Mouse (Mus musculus) C3H10T1/2 (cell line): ENCODE measurements around the gene Rgs3. TPM values are rescaled to one million over a fixed set of nuclear protein-coding genes. Genes with fewer than 3 reads are reported as not detected.

Experiments used
- polyA plus RNA-seq, 2 experiments: library from polyadenylated mRNA; unstranded; fragments of >200 nt; fragmentation: generic; extraction: Trizol; gene quantifications; one replicate each; pipeline ENCODE4 v1.2.1; 2012; ENCODE audit warnings: missing spikeins in 2 of 2

Rgs3 gene
- polyA plus RNA-seq: 10 to 100 TPM; 24.2 to 87.0 TPM

GRCm38 (mm10) chr4:62559797-62560329, at the start of gene Rgs3:
TSS of gene Rgs3 (plus strand) at chr4:62559847.

GRCm38 (mm10) chr4:62519849-62520233, 39.8 kb upstream of the Rgs3 start, which contains the start of gene Alad:
TSS of gene Alad (minus strand) at chr4:62519918.

DNA sequence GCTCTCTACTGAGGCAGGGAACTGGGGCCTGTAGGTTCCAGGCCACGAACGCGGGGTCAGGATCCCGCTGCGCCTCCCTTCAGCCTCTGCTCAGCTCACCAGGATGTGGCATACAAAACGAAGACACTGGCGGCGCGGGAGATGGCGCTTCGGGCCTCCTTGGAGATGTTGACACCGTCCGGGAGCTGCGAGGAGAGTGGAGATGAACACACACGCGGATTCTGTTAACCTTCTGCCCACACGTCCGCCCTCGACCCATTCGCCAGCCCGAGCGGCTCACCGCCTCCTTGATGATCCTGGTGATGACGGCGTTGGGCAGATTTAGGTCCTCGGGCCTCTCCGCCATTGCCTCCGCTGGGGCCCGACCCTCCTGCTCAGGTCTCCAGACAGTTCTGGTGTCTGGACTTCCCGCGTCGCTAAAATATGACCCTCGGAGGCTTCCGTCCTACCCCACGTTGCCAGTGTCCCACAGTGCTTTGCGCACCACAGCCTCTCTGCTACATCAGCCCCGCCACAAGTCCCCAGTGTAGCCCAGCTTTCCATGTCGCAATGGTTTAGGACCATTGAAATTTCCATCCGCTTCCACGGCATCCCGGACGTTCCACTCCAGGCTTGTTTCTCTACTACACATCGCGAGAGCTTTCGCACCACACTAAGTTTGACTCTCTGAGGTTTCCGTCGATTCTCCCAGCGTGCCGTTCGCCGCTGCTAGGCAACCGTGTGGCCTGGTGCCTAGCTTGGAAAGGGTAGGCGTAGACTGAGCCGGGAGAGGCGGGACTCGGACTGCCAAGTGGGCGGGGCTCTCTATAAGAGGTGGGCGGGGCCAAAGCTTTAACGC, 34.8 kb upstream of the Rgs3 start, which contains the start of the genes Pole3 and 4933430I17Rik:
Gene Pole3, minus strand, starts transcription at position 418 of the 838 bp plus-strand sequence.
Gene 4933430I17Rik, plus strand, starts transcription at position 719 of the 838 bp plus-strand sequence.

Other genes with a start within 250 kb of the Rgs3 start
- 10 to 100 TPM in 1 of 2 experiments, 1 to 10 TPM in 1; 8.2 to 25.7 TPM for gene Fkbp15, start 199.3 kb upstream of the Rgs3 start, polyA plus RNA-seq
- 10 to 100 TPM in 1 of 2 experiments, 1 to 10 TPM in 1; 4.3 to 18.4 TPM for gene Slc31a1, start 199.1 kb upstream of the Rgs3 start, polyA plus RNA-seq
- 10 to 100 TPM; 69.8 to 90.5 TPM for gene Cdc26, start 151.2 kb upstream of the Rgs3 start, polyA plus RNA-seq
- 1 to 10 TPM; 3.4 to 7.3 TPM for gene Prpf4, start 151.1 kb upstream of the Rgs3 start, polyA plus RNA-seq
- under 1 TPM; 0.06 to 0.60 TPM for gene Rnf183, start 124.6 kb upstream of the Rgs3 start, polyA plus RNA-seq
- gene Wdr31, start 89.0 kb upstream of the Rgs3 start, polyA plus RNA-seq: under 1 TPM; 0.07 to 0.12 TPM
- 1 to 10 TPM in 1 of 2 experiments, under 1 TPM in 1; 0.08 to 1.0 TPM for gene Bspry, start 79.8 kb upstream of the Rgs3 start, polyA plus RNA-seq
- 10 to 100 TPM; 35.5 to 36.9 TPM for gene Hdhd3, start 56.4 kb upstream of the Rgs3 start, polyA plus RNA-seq
- 100 to 1,000 TPM; 124 to 319 TPM for gene Alad, start 39.9 kb upstream of the Rgs3 start, polyA plus RNA-seq
- 10 to 100 TPM; 33.3 to 62.6 TPM for gene Pole3, start 34.8 kb upstream of the Rgs3 start, polyA plus RNA-seq
- under 1 TPM; 0.05 to 0.17 TPM for gene 4933430I17Rik, start 34.5 kb upstream of the Rgs3 start, polyA plus RNA-seq